Mouse (Mus musculus) kidney, adult 2 months (tissue): Measurements from ENCODE around the gene Atxn1. TPM values are rescaled to one million over a fixed set of nuclear protein-coding genes. Genes with fewer than 3 reads are reported as not detected.

Source experiments
- DNase-seq: peaks from one replicate; pipeline ENCODE4 v3.0.0; 2021
- H3K27ac ChIP-seq: fragments of 200-500 bp; 2 replicates; pipeline ENCODE4 v1.5.1; 2012; ENCODE audit warnings: low read depth, low read length, control low read depth, inconsistent platforms; ENCODE audit not compliant: insufficient read depth
- H3K27me3 ChIP-seq: fragments of 200-500 bp; replicated peaks from 2 replicates; pipeline ENCODE4 v1.6.1; 2012; ENCODE audit warnings: mild to moderate bottlenecking, moderate library complexity, low read length, inconsistent platforms; ENCODE audit not compliant: control insufficient read depth, insufficient read depth
- H3K36me3 ChIP-seq: fragments of 200-500 bp; 2 replicates; pipeline ENCODE4 v1.6.1; 2012; ENCODE audit warnings: mild to moderate bottlenecking, moderate library complexity, low read length, inconsistent platforms; ENCODE audit not compliant: control insufficient read depth, insufficient read depth
- H3K4me1 ChIP-seq: fragments of 200-500 bp; 2 replicates; pipeline ENCODE4 v1.6.1; 2011; ENCODE audit warnings: low read length; ENCODE audit not compliant: control insufficient read depth, insufficient read depth
- H3K4me3 ChIP-seq: fragments of 200-500 bp; 2 replicates; pipeline ENCODE4 v1.5.1; 2011; ENCODE audit warnings: mild to moderate bottlenecking, low read depth, low read length, control low read depth; ENCODE audit not compliant: insufficient read depth
- CTCF ChIP-seq: fragments of 200-500 bp; conservative IDR thresholded peaks from 2 replicates; pipeline ENCODE4 v1.5.1; 2011; ENCODE audit warnings: low read depth, mild to moderate bottlenecking, control low read depth, low read length, moderate library complexity, mixed read lengths; ENCODE audit not compliant: insufficient read depth, insufficient read length
- POLR2A ChIP-seq: fragments of 200-500 bp; IDR thresholded peaks from one replicate; pipeline ENCODE4 v1.6.1; 2011; ENCODE audit warnings: low read depth, low read length, control low read depth
- WGBS: fragments of 180-500 bp; shearing (Covaris S2); methylation state at CpG from one replicate; pipeline ENCODE4 v1.1.7; 2018; 5-methylcytosine and 5-hydroxymethylcytosine counted together
- polyA plus RNA-seq: library from polyadenylated mRNA; depleted of rRNA; stranded (reverse); fragments of >200 nt; gene quantifications from 2 replicates; pipeline ENCODE4 v1.2.3, GENCODE M21; 2012

Gene Atxn1
- polyA plus RNA-seq, 1 experiment = 15.0 TPM

- Histone ChIP-seq H3K4me1 (peaks cover 8% of the 10 kb centered on the region; the same call in 1 of the 2 replicates), H3K36me3 (no peaks in the 10 kb centered on the region), H3K27me3 (no peaks in the 10 kb centered on the region), H3K27ac (no peak overlapping the region), H3K4me3 (no peak overlapping the region)
- 83% methylated on average over 7 of the region's 7 CpGs for WGBS
- TF ChIP-seq POLR2A = no peak
- DNase-seq = no peak
These were observed 344.5 kb downstream of the Atxn1 start for GRCm38 (mm10) chr13:45620281-45620680.

- Histone ChIP-seq H3K27me3 (no peaks in the 10 kb centered on the region), H3K4me1 (peaks cover 8% of the 10 kb centered on the region; the same call in 1 of the 2 replicates), H3K36me3 (no peaks in the 10 kb centered on the region), H3K27ac (no peak overlapping the region), H3K4me3 (no peak overlapping the region)
- TF ChIP-seq CTCF = no peak
- TF ChIP-seq POLR2A = no peak
- no peak for DNase-seq
- WGBS = 85% methylated on average over 6 of the region's 6 CpGs
These were observed 346.8 kb downstream of the Atxn1 start for GRCm38 (mm10) chr13:45617988-45618387.

GRCm38 (mm10) chr13:45614762-45615161 is 350.0 kb downstream of the Atxn1 start:
- Histone ChIP-seq H3K27me3 (no peaks in the 10 kb centered on the region), H3K36me3 (no peaks in the 10 kb centered on the region), H3K4me3 (no peak overlapping the region), H3K4me1 (no peaks in the 10 kb centered on the region), H3K27ac (no peak overlapping the region)
- DNase-seq = no peak
- no peak for TF ChIP-seq CTCF
- WGBS = 70% methylated on average over 11 of the region's 11 CpGs

GRCm38 (mm10) chr13:45613346-45613745 is 351.5 kb downstream of the Atxn1 start:
- H3K36me3 ChIP-seq = no peaks in the 10 kb centered on the region
- no peaks in the 10 kb centered on the region for H3K27me3 ChIP-seq
- H3K4me1 ChIP-seq = 0 out of 2 replicates have a peak, but pooled peaks cover 4% of the 10 kb centered on the region
- H3K27ac ChIP-seq = no peak overlapping the region
- no peak for TF ChIP-seq POLR2A
- peak; percentile 68 for TF ChIP-seq CTCF
- WGBS = 37% methylated on average over 5 of the region's 5 CpGs
- peak; percentile 49 for DNase-seq
- H3K4me3 ChIP-seq = no peak overlapping the region

- 0 out of 2 replicates have a peak, but pooled peaks cover 4% of the 10 kb centered on the region for H3K4me1 ChIP-seq
- no peak overlapping the region for H3K4me3 ChIP-seq
- DNase-seq = no peak
- H3K36me3 ChIP-seq = no peaks in the 10 kb centered on the region
- TF ChIP-seq CTCF (no peak), POLR2A (no peak)
- 86% methylated on average over 3 of the region's 3 CpGs for WGBS
- H3K27me3 ChIP-seq = no peaks in the 10 kb centered on the region
- no peak overlapping the region for H3K27ac ChIP-seq
These were observed 353.3 kb downstream of the Atxn1 start for GRCm38 (mm10) chr13:45611554-45611953.

- 52% methylated on average over 4 of the region's 4 CpGs for WGBS
- Histone ChIP-seq H3K4me1 (0 out of 2 replicates have a peak, but pooled peaks cover 5% of the 10 kb centered on the region), H3K36me3 (no peaks in the 10 kb centered on the region), H3K27me3 (no peaks in the 10 kb centered on the region), H3K4me3 (no peak overlapping the region), H3K27ac (no peak overlapping the region)
- no peak for TF ChIP-seq POLR2A
- no peak for TF ChIP-seq CTCF
- DNase-seq = no peak
These were observed 355.3 kb downstream of the Atxn1 start for GRCm38 (mm10) chr13:45609461-45609860.

- WGBS = 93% methylated on average over 5 of the region's 5 CpGs
These were observed 356.2 kb downstream of the Atxn1 start for GRCm38 (mm10) chr13:45608593-45608992.

More at GRCm38 (mm10) chr13:45608593-45608992, 356.2 kb downstream of the Atxn1 start:
- no peak for DNase-seq
- Histone ChIP-seq H3K27me3 (no peaks in the 10 kb centered on the region), H3K27ac (no peak overlapping the region), H3K36me3 (no peaks in the 10 kb centered on the region), H3K4me3 (no peak overlapping the region), H3K4me1 (peaks cover 8% of the 10 kb centered on the region; the same call in 1 of the 2 replicates)
- TF ChIP-seq POLR2A (no peak), CTCF (no peak)
